Mouse (Mus musculus): Measurements from ENCODE around the gene Ucp2. TPM values are rescaled to one million over a fixed set of nuclear protein-coding genes. Genes with fewer than 3 reads are reported as not detected.
A peak's percentile ranks its signal among the peaks of the same experiment; 100 is the strongest.

Ucp2 gene
- total and polyA plus RNA-seq, 2 experiments = 12.2 to 45.2 TPM

GRCm38 (mm10) chr7:100508670-100509069, 15.5 kb downstream of the Ucp2 start:
- no peak overlapping the region for H3K4me3 ChIP-seq (ENCODE audit: insufficient read depth, low read depth, low read length)
- no peaks in the 10 kb centered on the region for H3K36me3 ChIP-seq (ENCODE audit: control insufficient read depth, insufficient read depth, low read length)
- H3K27ac ChIP-seq (replicated peaks; ENCODE audit: insufficient read depth, low read depth, low read length) = no peak overlapping the region
- H3K4me1 ChIP-seq (ENCODE audit: control insufficient read depth, insufficient read depth, low read length) = no peaks in the 10 kb centered on the region; the same call in none of the 2 replicates
- H3K79me2 ChIP-seq (ENCODE audit: control insufficient read depth, insufficient read depth, low read length) = no peaks in the 10 kb centered on the region
- no peaks in the 10 kb centered on the region for H3K27me3 ChIP-seq (ENCODE audit: control insufficient read depth, insufficient read depth, low read length)
- 71% methylated on average over 3 of the region's 3 CpGs for WGBS
- no peak for DNase-seq (ENCODE audit: extremely low read depth, low read depth, low spot score)
- no peak for TF ChIP-seq CTCF (IDR thresholded peaks at IDR 0.05; ENCODE audit: low read depth, low read length)
- no peak for TF ChIP-seq POLR2A (IDR thresholded peaks at IDR 0.05; ENCODE audit: extremely low read depth, insufficient read depth, low read length)
- no peak overlapping the region for H3K9ac ChIP-seq (ENCODE audit: low read depth, low read length)

- DNase-seq (ENCODE audit: extremely low read depth, low read depth, low spot score) = no peak
- 66% methylated on average over 8 of the region's 8 CpGs for WGBS
- Histone ChIP-seq H3K4me3 (ENCODE audit: insufficient read depth, low read depth, low read length) (peak overlapping the region; percentile 20), H3K27ac (replicated peaks; ENCODE audit: insufficient read depth, low read depth, low read length) (no peak overlapping the region), H3K9ac (ENCODE audit: low read depth, low read length) (no peak overlapping the region), H3K4me1 (ENCODE audit: control insufficient read depth, insufficient read depth, low read length) (no peaks in the 10 kb centered on the region), H3K79me2 (ENCODE audit: control insufficient read depth, insufficient read depth, low read length) (no peaks in the 10 kb centered on the region), H3K36me3 (ENCODE audit: control insufficient read depth, insufficient read depth, low read length) (no peaks in the 10 kb centered on the region), H3K27me3 (ENCODE audit: control insufficient read depth, insufficient read depth, low read length) (no peaks in the 10 kb centered on the region)
- TF ChIP-seq POLR2A (IDR thresholded peaks at IDR 0.05; ENCODE audit: extremely low read depth, insufficient read depth, low read length) = no peak
- no peak for TF ChIP-seq CTCF (IDR thresholded peaks at IDR 0.05; ENCODE audit: low read depth, low read length)
Measured at GRCm38 (mm10) chr7:100511602-100512001, 18.5 kb downstream of the Ucp2 start.

DNA sequence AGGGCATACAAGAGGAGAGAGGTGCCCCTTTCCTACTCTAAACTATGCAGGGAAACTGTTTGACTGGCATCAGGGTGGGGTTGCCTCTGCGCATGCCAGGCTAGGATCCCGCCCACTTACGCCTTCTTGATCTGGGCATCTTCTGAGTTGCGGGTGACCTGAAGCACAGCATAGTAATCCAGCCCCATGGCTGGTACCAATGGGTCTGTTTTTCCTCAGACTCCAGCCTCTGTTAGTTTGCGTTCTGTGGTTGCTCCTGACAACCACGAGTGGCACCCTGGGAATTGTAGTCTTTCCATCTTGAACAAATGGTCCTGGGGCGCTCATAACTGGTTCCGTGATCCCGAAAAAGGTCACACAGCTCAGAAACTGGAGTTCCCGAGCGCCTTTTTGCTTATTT, 21.4 kb downstream of the Ucp2 start, which contains the start of gene Dnajb13:
Gene Dnajb13 (minus strand): TSS at position 388 of the 400 bp plus-strand sequence.
- Histone ChIP-seq H3K4me3 (ENCODE audit: insufficient read depth, low read depth, low read length) (no peak within 1 kb of the TSS), H3K9ac (ENCODE audit: low read depth, low read length) (no peak within 1 kb of the TSS), H3K27ac (replicated peaks; ENCODE audit: insufficient read depth, low read depth, low read length) (no peak within 1 kb of the TSS), H3K4me1 (ENCODE audit: control insufficient read depth, insufficient read depth, low read length) (no peaks in the 10 kb centered on the region), H3K27me3 (ENCODE audit: control insufficient read depth, insufficient read depth, low read length) (no peaks in the 10 kb centered on the region), H3K36me3 (ENCODE audit: control insufficient read depth, insufficient read depth, low read length) (no peaks in the 10 kb centered on the region), H3K79me2 (ENCODE audit: control insufficient read depth, insufficient read depth, low read length) (no peaks in the 10 kb centered on the region)
- WGBS = 61% methylated on average over 11 of the region's 11 CpGs
- DNase-seq (ENCODE audit: extremely low read depth, low read depth, low spot score) = no peak
- TF ChIP-seq CTCF (IDR thresholded peaks at IDR 0.05; ENCODE audit: low read depth, low read length) (no peak), POLR2A (IDR thresholded peaks at IDR 0.05; ENCODE audit: extremely low read depth, insufficient read depth, low read length) (no peak)

DNA sequence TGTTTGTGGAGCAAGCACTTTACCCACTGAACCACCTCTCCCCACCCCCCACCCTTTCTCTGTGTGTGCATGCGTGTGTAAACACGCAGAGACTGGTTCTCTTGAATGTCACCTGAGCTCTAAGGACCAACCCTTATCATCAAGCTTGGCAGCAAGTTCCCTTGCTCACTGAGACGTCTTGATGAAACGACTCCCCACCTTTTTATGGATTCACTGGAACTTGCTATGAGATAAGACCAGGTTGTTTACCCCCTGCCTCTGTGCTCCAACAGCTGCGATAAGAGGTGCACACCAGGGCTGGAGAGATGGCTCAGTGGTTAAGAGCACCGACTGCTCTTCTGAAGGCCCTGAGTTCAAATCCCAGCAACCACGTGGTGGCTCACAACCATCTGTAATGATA, 27.1 kb downstream of the Ucp2 start:
- Histone ChIP-seq H3K27ac (replicated peaks; ENCODE audit: insufficient read depth, low read depth, low read length) (no peak overlapping the region), H3K79me2 (ENCODE audit: control insufficient read depth, insufficient read depth, low read length) (no peaks in the 10 kb centered on the region), H3K36me3 (ENCODE audit: control insufficient read depth, insufficient read depth, low read length) (no peaks in the 10 kb centered on the region), H3K27me3 (ENCODE audit: control insufficient read depth, insufficient read depth, low read length) (no peaks in the 10 kb centered on the region), H3K9ac (ENCODE audit: low read depth, low read length) (no peak overlapping the region), H3K4me3 (ENCODE audit: insufficient read depth, low read depth, low read length) (no peak overlapping the region), H3K4me1 (ENCODE audit: control insufficient read depth, insufficient read depth, low read length) (no peaks in the 10 kb centered on the region)
- DNase-seq (ENCODE audit: extremely low read depth, low read depth, low spot score) = no peak
- TF ChIP-seq CTCF (IDR thresholded peaks at IDR 0.05; ENCODE audit: low read depth, low read length) (no peak), POLR2A (IDR thresholded peaks at IDR 0.05; ENCODE audit: extremely low read depth, insufficient read depth, low read length) (no peak)
- 48% methylated on average over 7 of the region's 7 CpGs for WGBS

DNA sequence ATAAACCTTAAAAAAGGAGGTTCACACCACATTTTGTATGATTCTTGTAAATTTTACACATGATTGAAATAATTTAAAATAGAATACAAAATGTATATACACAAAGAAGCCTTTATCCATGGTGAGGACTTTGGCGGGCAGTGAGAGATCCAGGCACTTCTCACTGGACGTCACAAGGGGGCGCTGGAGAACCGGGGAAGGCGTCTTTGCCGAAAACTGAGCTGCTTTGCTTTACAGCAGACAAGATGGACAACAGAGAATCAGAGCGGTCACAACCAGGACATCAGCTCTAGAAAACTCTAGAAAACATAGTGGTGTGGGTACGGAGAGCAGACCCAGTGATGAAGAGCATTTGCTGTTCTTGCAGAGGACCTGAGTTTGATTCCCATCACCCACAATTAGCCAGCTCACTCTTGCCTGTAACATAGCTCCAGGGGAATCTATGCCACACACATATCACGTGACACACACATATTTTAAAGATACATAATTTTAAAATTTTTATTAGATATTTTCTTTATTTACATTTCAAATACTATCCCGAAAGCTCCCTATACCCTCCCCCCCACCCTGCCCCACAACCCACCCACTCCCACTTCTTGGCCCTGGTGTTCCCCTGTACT, 27.6 kb downstream of the Ucp2 start:
- H3K9ac ChIP-seq (ENCODE audit: low read depth, low read length) = no peak overlapping the region
- no peak overlapping the region for H3K4me3 ChIP-seq (ENCODE audit: insufficient read depth, low read depth, low read length)
- peak; percentile 48 for DNase-seq (ENCODE audit: extremely low read depth, low read depth, low spot score)
- H3K27ac ChIP-seq (replicated peaks; ENCODE audit: insufficient read depth, low read depth, low read length) = no peak overlapping the region
- WGBS = 19% methylated on average over 10 of the region's 10 CpGs
- no peak for TF ChIP-seq POLR2A (IDR thresholded peaks at IDR 0.05; ENCODE audit: extremely low read depth, insufficient read depth, low read length)
- peak; percentile 98 for TF ChIP-seq CTCF (IDR thresholded peaks at IDR 0.05; ENCODE audit: low read depth, low read length)
- H3K4me1 ChIP-seq (ENCODE audit: control insufficient read depth, insufficient read depth, low read length) = no peaks in the 10 kb centered on the region
- no peaks in the 10 kb centered on the region for H3K79me2 ChIP-seq (ENCODE audit: control insufficient read depth, insufficient read depth, low read length)
- H3K27me3 ChIP-seq (ENCODE audit: control insufficient read depth, insufficient read depth, low read length) = no peaks in the 10 kb centered on the region
- no peaks in the 10 kb centered on the region for H3K36me3 ChIP-seq (ENCODE audit: control insufficient read depth, insufficient read depth, low read length)

- H3K27ac ChIP-seq (replicated peaks; ENCODE audit: insufficient read depth, low read depth, low read length) = no peak overlapping the region
- no peaks in the 10 kb centered on the region for H3K36me3 ChIP-seq (ENCODE audit: control insufficient read depth, insufficient read depth, low read length)
- H3K9ac ChIP-seq (ENCODE audit: low read depth, low read length) = no peak overlapping the region
- no peaks in the 10 kb centered on the region for H3K4me1 ChIP-seq (ENCODE audit: control insufficient read depth, insufficient read depth, low read length)
- no peaks in the 10 kb centered on the region for H3K27me3 ChIP-seq (ENCODE audit: control insufficient read depth, insufficient read depth, low read length)
- no peak for TF ChIP-seq CTCF (IDR thresholded peaks at IDR 0.05; ENCODE audit: low read depth, low read length)
- TF ChIP-seq POLR2A (IDR thresholded peaks at IDR 0.05; ENCODE audit: extremely low read depth, insufficient read depth, low read length) = no peak
- DNase-seq (ENCODE audit: extremely low read depth, low read depth, low spot score) = no peak
- WGBS = 86% methylated on average over 3 of the region's 3 CpGs
- no peaks in the 10 kb centered on the region for H3K79me2 ChIP-seq (ENCODE audit: control insufficient read depth, insufficient read depth, low read length)
- H3K4me3 ChIP-seq (ENCODE audit: insufficient read depth, low read depth, low read length) = no peak overlapping the region
Measured at GRCm38 (mm10) chr7:100522222-100522621, 29.1 kb downstream of the Ucp2 start.
